Mouse (Mus musculus): Measurements from ENCODE around the gene Opa3. TPM values are rescaled to one million over a fixed set of nuclear protein-coding genes. Genes with fewer than 3 reads are reported as not detected.

Opa3 gene
- total and polyA plus RNA-seq, 3 experiments = 9.4 to 21.2 (median 11.9) TPM

DNA sequence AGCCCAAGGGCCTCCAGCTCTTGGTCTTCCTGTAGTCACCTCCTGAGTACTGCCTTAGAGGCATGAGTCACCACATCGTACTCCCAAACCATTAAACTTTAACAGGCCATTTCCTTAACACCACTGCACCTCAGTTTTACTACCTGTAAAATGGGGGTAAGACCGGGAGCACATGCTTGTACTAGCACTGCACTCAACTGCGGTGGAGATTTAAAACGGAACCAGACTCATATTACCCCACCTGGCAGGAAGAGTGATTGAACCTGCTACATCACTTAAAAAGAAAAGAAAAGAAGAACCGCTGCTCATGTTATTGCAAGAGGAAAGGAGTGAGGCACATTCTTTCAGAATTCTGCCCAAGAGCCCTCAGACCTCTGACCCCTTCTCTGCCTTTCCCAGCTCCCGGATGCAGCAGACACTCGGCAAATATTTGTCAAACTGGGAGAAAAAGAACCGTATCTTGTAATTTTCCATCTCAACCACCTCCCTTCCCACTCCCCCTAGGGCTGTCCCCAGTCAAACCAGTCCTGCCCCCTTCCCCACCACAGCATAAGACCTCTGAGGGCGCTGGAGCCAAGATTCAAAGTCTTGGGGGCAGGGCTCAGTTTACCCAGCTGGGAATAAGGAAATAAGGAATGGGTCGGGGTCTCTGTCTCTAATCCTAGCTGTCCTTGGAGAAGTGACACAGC lies 41.0 kb downstream of the Opa3 start:
- Histone ChIP-seq H3K4me3 (replicated peaks in 1 of 3; ENCODE audit: low read depth in 2 of 3, low read length in 2 of 3, poor library complexity in 1 of 3) (peak overlapping the region; percentile 47 to 94 (median 71)), H3K4me2 (ENCODE audit: insufficient read depth, low read depth, poor library complexity, severe bottlenecking) (peak overlapping the region; percentile 59), H3K9me3 (replicated peaks; ENCODE audit: low read length) (no peaks in the 10 kb centered on the region), H3K27me3 (replicated peaks) (no peaks in the 10 kb centered on the region), H3K79me2 (replicated peaks; ENCODE audit: control insufficient read depth, extremely low read depth, insufficient read depth, poor library complexity, severe bottlenecking) (peaks cover 64% of the 10 kb centered on the region), H3K36me3 (replicated peaks in 1 of 2; ENCODE audit: control insufficient read depth in 1 of 2, insufficient read depth in 1 of 2, low read length in 1 of 2) (peaks cover 23 to 28% of the 10 kb centered on the region in 2 experiments), H3K27ac (ENCODE audit: insufficient read depth, low read depth) (peak overlapping the region; percentile 89), H3K9ac (ENCODE audit: insufficient read depth, low read depth) (peak overlapping the region; percentile 91), H3K4me1 (ENCODE audit: control insufficient read depth in 1 of 2, insufficient read depth in 2 of 2) (peaks cover 27 to 47% of the 10 kb centered on the region in 2 experiments)
- DNase-seq (ENCODE audit: extremely low read depth) = peak; percentile 58
- dilution Hi-C loops (cut with MboI; ENCODE audit: extremely low pct_ligation_motif_present, extremely low pct_unique_long_range_greater_than_20kb, low sequenced_read_pairs) (no loop called here), in situ Hi-C loops (cut with MboI; ENCODE audit: low pct_ligation_motif_present, low pct_unique_long_range_greater_than_20kb, low sequenced_read_pairs) (no loop called here)
- TF ChIP-seq PAX5 (IDR thresholded peaks at IDR 0.05; ENCODE audit: low read length) (no peak), CHD2 (IDR thresholded peaks at IDR 0.05; ENCODE audit: low read length) (peak; percentile 21; the same call in 1 of the 2 replicates), ZKSCAN1 (IDR thresholded peaks at IDR 0.05; ENCODE audit: borderline replicate concordance, low read depth, low read length) (no peak), BHLHE40 (IDR thresholded peaks at IDR 0.05; ENCODE audit: low read depth, low read length) (no peak; the same call in none of the 2 replicates), HCFC1 (IDR thresholded peaks at IDR 0.05; ENCODE audit: low read depth, low read length) (no peak), MXI1 (IDR thresholded peaks at IDR 0.05; ENCODE audit: low read depth, low read length) (peak; percentile 63), ZNF384 (IDR thresholded peaks at IDR 0.05; ENCODE audit: low read depth, low read length) (no peak), MEF2A (IDR thresholded peaks at IDR 0.05; ENCODE audit: borderline replicate concordance, low read depth, low read length) (peak; percentile 45; the same call in 1 of the 2 replicates), TCF12 (IDR thresholded peaks at IDR 0.05; ENCODE audit: low read depth, low read length) (0 out of 2 replicates have a peak, but pooled peaks have one; percentile 20), MYC (IDR thresholded peaks at IDR 0.05; ENCODE audit: low read depth, low read length) (peak; percentile 70), SIN3A (IDR thresholded peaks at IDR 0.05; ENCODE audit: low read length) (peak; percentile 69), ELF1 (IDR thresholded peaks at IDR 0.05; ENCODE audit: low read depth, low read length) (peak; percentile 25; the same call in 1 of the 2 replicates), MAZ (IDR thresholded peaks at IDR 0.05; ENCODE audit: low read depth, low read length) (no peak), NELFE (IDR thresholded peaks at IDR 0.05; ENCODE audit: low read depth, low read length) (peak; percentile 27; the same call in 1 of the 2 replicates), SMC3 (IDR thresholded peaks at IDR 0.05; ENCODE audit: low read depth, low read length) (no peak), IRF4 (IDR thresholded peaks at IDR 0.05; ENCODE audit: low read depth, low read length) (no peak), JUND (conservative IDR thresholded peaks at IDR 0.05; ENCODE audit: low read depth, low read length) (no peak), CHD1 (IDR thresholded peaks at IDR 0.05; ENCODE audit: low read depth, low read length) (0 out of 2 replicates have a peak, but pooled peaks have one; percentile 73), POLR2A (IDR thresholded peaks at IDR 0.05; ENCODE audit: low read depth, low read length) (peak; percentile 42; the same call in 1 of the 2 replicates), NRF1 (IDR thresholded peaks at IDR 0.05; ENCODE audit: low read depth, low read length) (no peak), ETS1 (conservative IDR thresholded peaks at IDR 0.05; ENCODE audit: low read depth, low read length) (peak; percentile 29; the same call in 1 of the 2 replicates), RCOR1 (conservative IDR thresholded peaks at IDR 0.05; ENCODE audit: low read depth, low read length) (peak; percentile 39; the same call in 1 of the 2 replicates), MAX (IDR thresholded peaks at IDR 0.05; ENCODE audit: low read length) (peak; percentile 60; the same call in 1 of the 2 replicates), TBP (conservative IDR thresholded peaks at IDR 0.05; ENCODE audit: low read depth, low read length) (0 out of 2 replicates have a peak, but pooled peaks have one; percentile 31), USF1 (IDR thresholded peaks at IDR 0.05; ENCODE audit: low read depth, low read length) (no peak), ZMIZ1 (IDR thresholded peaks at IDR 0.05; ENCODE audit: low read depth, low read length) (0 out of 2 replicates have a peak, but pooled peaks have one; percentile 20), RAD21 (IDR thresholded peaks at IDR 0.05; ENCODE audit: low read depth, low read length) (no peak), ZC3H11A (IDR thresholded peaks at IDR 0.05; ENCODE audit: low read depth, low read length) (no peak), USF2 (conservative IDR thresholded peaks at IDR 0.05; ENCODE audit: low read depth, low read length) (no peak), POLR2AphosphoS2 (IDR thresholded peaks at IDR 0.05; ENCODE audit: low read depth, low read length) (peak; percentile 54; the same call in 1 of the 2 replicates)
